Mouse (Mus musculus): Measurements from ENCODE around the gene Tmem141. TPM values are rescaled to one million over a fixed set of nuclear protein-coding genes. Genes with fewer than 3 reads are reported as not detected.
A peak's percentile ranks its signal among the peaks of the same experiment; 100 is the strongest.

Tmem141 gene
- total and polyA plus RNA-seq, 2 experiments from 2014 or later, result 38.4 to 42.3 TPM

- no peak overlapping the region for H3K9ac ChIP-seq (replicated peaks; ENCODE audit: low read depth, low read length)
- ATAC-seq (ENCODE audit: insufficient read depth, low read depth) (no peak), DNase-seq (ENCODE audit: low spot score) (no peak)
- TF ChIP-seq EP300 (IDR thresholded peaks at IDR 0.05; ENCODE audit: low read depth) (no peak), CTCF (IDR thresholded peaks at IDR 0.05; ENCODE audit: low read depth) (no peak)
- no peaks in the 10 kb centered on the region for H3K9me3 ChIP-seq (replicated peaks; ENCODE audit: control insufficient read depth, low read length)
- no peak overlapping the region for H3K4me3 ChIP-seq (ENCODE audit: low read depth, low read length)
- no peak overlapping the region for H3K4me2 ChIP-seq (ENCODE audit: low read depth, low read length)
- WGBS, result 43% methylated on average over 6 of the region's 6 CpGs
- H3K27me3 ChIP-seq (ENCODE audit: control insufficient read depth, insufficient read depth, low read length), result peaks cover 55% of the 10 kb centered on the region
- H3K27ac ChIP-seq (ENCODE audit: low read depth), result no peak overlapping the region
- peaks cover 23% of the 10 kb centered on the region for H3K36me3 ChIP-seq (replicated peaks; ENCODE audit: control insufficient read depth, insufficient read depth, low read length)
- peaks cover 35% of the 10 kb centered on the region for H3K4me1 ChIP-seq (ENCODE audit: control insufficient read depth, insufficient read depth)
Observed at GRCm38 (mm10) chr2:25580621-25581101, 41.1 kb downstream of the Tmem141 start.

- H3K27me3 ChIP-seq (ENCODE audit: control insufficient read depth, insufficient read depth, low read length), result peaks cover 55% of the 10 kb centered on the region
- ATAC-seq (ENCODE audit: insufficient read depth, low read depth) (no peak), DNase-seq (ENCODE audit: low spot score) (no peak)
- TF ChIP-seq CTCF (IDR thresholded peaks at IDR 0.05; ENCODE audit: low read depth) (peak; percentile 45), EP300 (IDR thresholded peaks at IDR 0.05; ENCODE audit: low read depth) (no peak)
- no peak overlapping the region for H3K9ac ChIP-seq (replicated peaks; ENCODE audit: low read depth, low read length)
- H3K4me3 ChIP-seq (ENCODE audit: low read depth, low read length), result peak overlapping the region; percentile 29
- peaks cover 38% of the 10 kb centered on the region for H3K4me1 ChIP-seq (ENCODE audit: control insufficient read depth, insufficient read depth)
- H3K36me3 ChIP-seq (replicated peaks; ENCODE audit: control insufficient read depth, insufficient read depth, low read length), result peaks cover 22% of the 10 kb centered on the region
- no peaks in the 10 kb centered on the region for H3K9me3 ChIP-seq (replicated peaks; ENCODE audit: control insufficient read depth, low read length)
- no peak overlapping the region for H3K27ac ChIP-seq (ENCODE audit: low read depth)
- WGBS, result 6% methylated on average over 27 of the region's 27 CpGs
- H3K4me2 ChIP-seq (ENCODE audit: low read depth, low read length), result peak overlapping the region; percentile 38
Observed at GRCm38 (mm10) chr2:25579737-25580460, 41.9 kb downstream of the Tmem141 start.

- Histone ChIP-seq H3K9ac (replicated peaks; ENCODE audit: low read depth, low read length) (no peak overlapping the region), H3K27ac (ENCODE audit: low read depth) (no peak overlapping the region), H3K27me3 (ENCODE audit: control insufficient read depth, insufficient read depth, low read length) (peaks cover 55% of the 10 kb centered on the region), H3K4me2 (ENCODE audit: low read depth, low read length) (peak overlapping the region; percentile 38), H3K4me3 (ENCODE audit: low read depth, low read length) (peak overlapping the region; percentile 29), H3K36me3 (replicated peaks; ENCODE audit: control insufficient read depth, insufficient read depth, low read length) (peaks cover 14% of the 10 kb centered on the region), H3K9me3 (replicated peaks; ENCODE audit: control insufficient read depth, low read length) (no peaks in the 10 kb centered on the region), H3K4me1 (ENCODE audit: control insufficient read depth, insufficient read depth) (peaks cover 38% of the 10 kb centered on the region)
- DNase-seq (ENCODE audit: low spot score), result no peak
- TF ChIP-seq CTCF (IDR thresholded peaks at IDR 0.05; ENCODE audit: low read depth) (no peak), EP300 (IDR thresholded peaks at IDR 0.05; ENCODE audit: low read depth) (no peak)
- ATAC-seq (ENCODE audit: insufficient read depth, low read depth), result no peak
- 4% methylated on average over 71 of the region's 77 CpGs for WGBS
Observed at GRCm38 (mm10) chr2:25578796-25579736, 42.7 kb downstream of the Tmem141 start.

GRCm38 (mm10) chr2:25577951-25578795, 43.6 kb downstream of the Tmem141 start:
- H3K4me3 ChIP-seq (ENCODE audit: low read depth, low read length), result peak overlapping the region; percentile 29
- H3K4me2 ChIP-seq (ENCODE audit: low read depth, low read length), result peak overlapping the region; percentile 30
- ATAC-seq (ENCODE audit: insufficient read depth, low read depth), result no peak
- 4% methylated on average over 75 of the region's 75 CpGs for WGBS
- DNase-seq (ENCODE audit: low spot score), result no peak
- TF ChIP-seq EP300 (IDR thresholded peaks at IDR 0.05; ENCODE audit: low read depth), result no peak
- peak; percentile 14; the same call in 1 of the 2 replicates for TF ChIP-seq CTCF (IDR thresholded peaks at IDR 0.05; ENCODE audit: low read depth)
- no peaks in the 10 kb centered on the region for H3K9me3 ChIP-seq (replicated peaks; ENCODE audit: control insufficient read depth, low read length)
- peaks cover 45% of the 10 kb centered on the region for H3K4me1 ChIP-seq (ENCODE audit: control insufficient read depth, insufficient read depth)
- peaks cover 55% of the 10 kb centered on the region for H3K27me3 ChIP-seq (ENCODE audit: control insufficient read depth, insufficient read depth, low read length)
- H3K36me3 ChIP-seq (replicated peaks; ENCODE audit: control insufficient read depth, insufficient read depth, low read length), result peaks cover 6% of the 10 kb centered on the region
- H3K9ac ChIP-seq (replicated peaks; ENCODE audit: low read depth, low read length), result no peak overlapping the region
- no peak overlapping the region for H3K27ac ChIP-seq (ENCODE audit: low read depth)
